Comparison of ENCODE assay signal across 9 mouse cellular contexts in the genomic region with DNA sequence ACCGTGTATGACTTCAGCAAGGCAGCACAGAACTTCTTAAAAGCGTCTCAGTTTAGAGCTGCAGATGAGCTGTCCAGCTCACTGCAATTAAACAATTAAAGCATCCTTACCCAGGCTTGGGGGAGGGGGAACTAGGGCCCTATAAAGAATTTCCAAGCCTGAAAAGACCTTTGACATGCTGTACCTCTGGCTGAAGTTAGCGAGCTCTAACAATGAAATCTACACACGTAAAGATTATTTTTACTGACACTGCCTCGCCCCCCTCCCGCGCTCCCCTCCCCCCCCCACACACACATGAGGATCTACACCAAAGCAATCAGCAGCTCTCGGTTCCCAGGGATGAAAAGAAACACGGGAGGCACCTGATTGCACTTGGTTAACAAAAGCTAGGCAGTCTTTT.
DNase-seq lines count a peak whose midpoint lies in the region; ATAC-seq lines count a peak whose summit lies in the region.
"Had no signal": no experiment of that assay in that cellular context is flagged by ENCODE, and none has a peak within 500 bp of the region (broad histone marks: within the 10 kb centered on the region; RNA-seq: fewer than 3 reads in every experiment).

No protein-coding gene starts in this region.

- DNase-seq in R1 (ENCODE audit: low read depth, low spot score): peak; percentile 12
- DNase-seq in embryo, embryonic 11 days: peak; percentile 41
- DNase-seq in hindbrain, embryonic 11.5 days (ENCODE audit: low spot score): peak; percentile 49
- no peak for DNase-seq in heart, embryonic 10.5 days (ENCODE audit: low spot score)
- DNase-seq in lung, postnatal 25 days (ENCODE audit: low spot score): no peak
- DNase-seq: kidney, adult 11 months had no signal

- H3K27ac ChIP-seq in hindbrain, embryonic 11.5 days (ENCODE audit: low read depth, low read length): 0 out of 2 replicates have a peak overlapping the region, but pooled peaks have one; percentile 40
- peak overlapping the region; percentile 82 for H3K27ac ChIP-seq in midbrain, embryonic 15.5 days
- H3K27ac ChIP-seq in intestine, embryonic 15.5 days: no peak overlapping the region
- no peak overlapping the region for H3K27ac ChIP-seq in heart, embryonic 10.5 days
- H3K27ac ChIP-seq: embryonic facial prominence, embryonic 15.5 days had no signal

- peak overlapping the region; percentile 42 for H3K9ac ChIP-seq in hindbrain, embryonic 11.5 days (ENCODE audit: low read depth, low read length)
- H3K9ac ChIP-seq in midbrain, embryonic 15.5 days: peak overlapping the region; percentile 58
- no peak overlapping the region for H3K9ac ChIP-seq in intestine, embryonic 15.5 days
- H3K9ac ChIP-seq: embryonic facial prominence, embryonic 15.5 days had no signal

- H3K4me3 ChIP-seq in hindbrain, embryonic 11.5 days (ENCODE audit: low read depth, low read length): peak overlapping the region; percentile 31
- H3K4me3 ChIP-seq in midbrain, embryonic 15.5 days: peak overlapping the region; percentile 69
- H3K4me3 ChIP-seq in intestine, embryonic 15.5 days (replicated peaks): no peak overlapping the region
- no peak overlapping the region for H3K4me3 ChIP-seq in heart, embryonic 10.5 days

- 7% methylated on average over 9 of the region's 9 CpGs for whole genome bisulfite sequencing in hindbrain, embryonic 11.5 days
- WGBS in midbrain, embryonic 15.5 days: 4% methylated on average over 9 of the region's 9 CpGs
- 18% methylated on average over 9 of the region's 9 CpGs for WGBS in intestine, embryonic 15.5 days
- 12% methylated on average over 9 of the region's 9 CpGs for WGBS in heart, embryonic 10.5 days

- no peak for ATAC-seq in hindbrain, embryonic 11.5 days (ENCODE audit: low FRiP score)
- no peak for ATAC-seq in midbrain, embryonic 15.5 days (replicated peaks)
- no peak for ATAC-seq in intestine, embryonic 15.5 days

- H3K27me3 ChIP-seq in hindbrain, embryonic 11.5 days (ENCODE audit: control insufficient read depth, insufficient read depth, low read length): no peaks in the 10 kb centered on the region
- no peaks in the 10 kb centered on the region for H3K27me3 ChIP-seq in midbrain, embryonic 15.5 days (replicated peaks)
- H3K27me3 ChIP-seq in intestine, embryonic 15.5 days (replicated peaks): no peaks in the 10 kb centered on the region; the same call in 1 of the 2 replicates
- peaks cover 8% of the 10 kb centered on the region for H3K27me3 ChIP-seq in heart, embryonic 10.5 days (ENCODE audit: insufficient read depth, poor library complexity, severe bottlenecking)

- H3K4me1 ChIP-seq in hindbrain, embryonic 11.5 days (replicated peaks; ENCODE audit: control insufficient read depth, insufficient read depth, low read length): no peaks in the 10 kb centered on the region
- peaks cover 31% of the 10 kb centered on the region for H3K4me1 ChIP-seq in midbrain, embryonic 15.5 days
- H3K4me1 ChIP-seq in intestine, embryonic 15.5 days (replicated peaks): no peaks in the 10 kb centered on the region
- H3K4me1 ChIP-seq in heart, embryonic 10.5 days: peaks cover 5% of the 10 kb centered on the region

- H3K36me3 ChIP-seq in hindbrain, embryonic 11.5 days (ENCODE audit: control insufficient read depth, insufficient read depth, low read length): no peaks in the 10 kb centered on the region
- H3K36me3 ChIP-seq in midbrain, embryonic 15.5 days (replicated peaks): no peaks in the 10 kb centered on the region; the same call in 1 of the 2 replicates
- no peaks in the 10 kb centered on the region for H3K36me3 ChIP-seq in intestine, embryonic 15.5 days
- no peaks in the 10 kb centered on the region for H3K36me3 ChIP-seq in heart, embryonic 10.5 days
- H3K36me3 ChIP-seq: embryonic facial prominence, embryonic 15.5 days had no signal

- H3K4me2 ChIP-seq in hindbrain, embryonic 11.5 days (replicated peaks; ENCODE audit: low read depth, low read length): peak overlapping the region; percentile 33
- H3K4me2 ChIP-seq in midbrain, embryonic 15.5 days: peak overlapping the region; percentile 51
- H3K4me2 ChIP-seq in intestine, embryonic 15.5 days (replicated peaks): no peak overlapping the region

- no peaks in the 10 kb centered on the region for H3K9me3 ChIP-seq in hindbrain, embryonic 11.5 days (ENCODE audit: control insufficient read depth, low read length)
- H3K9me3 ChIP-seq in midbrain, embryonic 15.5 days: no peaks in the 10 kb centered on the region
- H3K9me3 ChIP-seq in intestine, embryonic 15.5 days: no peaks in the 10 kb centered on the region
- no peaks in the 10 kb centered on the region for H3K9me3 ChIP-seq in heart, embryonic 10.5 days
- H3K9me3 ChIP-seq: embryonic facial prominence, embryonic 15.5 days had no signal

Comparison
In these comparisons a context has a peak if more than half of its experiments do, and no peak if none do; other contexts are left out.
1. DNase-seq: peak in R1 (single experiment), embryo, embryonic 11 days (single experiment) and hindbrain, embryonic 11.5 days (single experiment); none in heart, embryonic 10.5 days (single experiment) and lung, postnatal 25 days (single experiment).
2. H3K27ac ChIP-seq: peak in hindbrain, embryonic 11.5 days (single experiment) and midbrain, embryonic 15.5 days (single experiment); none in intestine, embryonic 15.5 days (single experiment) and heart, embryonic 10.5 days (single experiment).
3. H3K4me3 ChIP-seq: peak in hindbrain, embryonic 11.5 days (single experiment) and midbrain, embryonic 15.5 days (single experiment); none in intestine, embryonic 15.5 days (single experiment) and heart, embryonic 10.5 days (single experiment).